Mouse (Mus musculus): ENCODE data around the gene Pak4. TPM values are rescaled to one million over a fixed set of nuclear protein-coding genes. Genes with fewer than 3 reads are reported as not detected.
"Not testable (repeated sequence)": the region's sequence is repeated elsewhere in the genome, so short reads cannot be mapped to it uniquely, and the experiment has no call there.

Pak4 gene
- total RNA-seq, 2 experiments from 2014 or later: 21.6 to 22.1 TPM

DNA sequence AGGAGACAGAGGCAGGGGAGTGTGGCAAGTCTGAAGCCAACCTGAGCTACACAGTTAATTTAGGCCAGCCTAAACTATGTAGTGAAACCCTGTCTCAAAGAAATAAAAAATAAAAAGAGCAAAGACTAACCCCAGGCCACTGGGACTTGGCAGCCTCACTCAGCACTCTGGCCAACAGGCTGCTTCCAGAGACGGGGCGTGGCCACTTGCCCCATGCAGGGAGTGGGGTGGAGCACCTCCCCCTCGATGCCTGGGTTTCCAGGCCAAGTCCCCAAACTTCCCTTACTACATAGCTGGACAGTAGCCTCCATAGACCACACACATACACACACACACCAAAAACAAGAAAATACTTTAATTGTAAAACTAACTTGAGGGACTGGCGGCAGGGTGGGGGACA is 39.5 kb downstream of the Pak4 start:
- peak; percentile 69 for DNase-seq

DNA sequence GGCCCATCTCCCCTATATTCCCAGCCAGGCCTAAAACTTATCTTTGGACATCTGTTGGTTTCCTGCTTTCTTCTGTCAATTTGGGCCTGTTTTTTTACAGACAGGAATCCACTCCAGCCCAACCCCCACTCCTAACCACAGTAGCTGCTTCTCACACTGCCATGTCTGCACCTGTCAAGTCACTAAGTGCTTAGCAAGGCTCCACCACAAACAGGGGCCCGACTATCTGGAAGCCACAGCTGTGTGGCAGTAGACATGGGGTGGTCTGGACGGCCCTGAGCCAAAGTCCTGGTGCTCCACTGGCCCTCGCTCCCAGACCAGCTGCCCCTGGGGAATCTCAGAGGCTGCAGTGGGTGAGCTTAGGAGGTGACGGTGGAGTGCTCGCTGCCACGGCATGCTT is 40.3 kb downstream of the Pak4 start:
- no peak for DNase-seq

DNA sequence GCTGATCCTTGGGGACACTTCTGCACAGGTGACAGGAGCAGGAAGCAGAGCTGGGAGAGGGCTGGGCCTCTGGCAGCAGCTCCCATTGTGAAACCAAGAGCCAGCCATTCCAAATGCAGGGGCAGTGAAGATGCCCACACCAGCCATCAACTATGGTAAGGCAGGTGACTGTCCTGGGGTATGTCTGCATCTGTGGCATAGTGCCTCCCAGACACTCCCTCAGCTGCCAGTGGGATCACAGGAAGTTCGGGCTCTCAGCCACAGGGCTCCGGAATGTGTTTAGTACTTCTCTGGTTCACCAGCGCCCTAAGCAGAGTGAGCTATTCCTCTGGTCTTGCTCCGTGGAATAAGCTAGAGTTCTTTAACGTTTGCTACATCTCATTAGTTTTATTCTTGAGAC is 40.9 kb downstream of the Pak4 start:
- DNase-seq: no peak

DNA sequence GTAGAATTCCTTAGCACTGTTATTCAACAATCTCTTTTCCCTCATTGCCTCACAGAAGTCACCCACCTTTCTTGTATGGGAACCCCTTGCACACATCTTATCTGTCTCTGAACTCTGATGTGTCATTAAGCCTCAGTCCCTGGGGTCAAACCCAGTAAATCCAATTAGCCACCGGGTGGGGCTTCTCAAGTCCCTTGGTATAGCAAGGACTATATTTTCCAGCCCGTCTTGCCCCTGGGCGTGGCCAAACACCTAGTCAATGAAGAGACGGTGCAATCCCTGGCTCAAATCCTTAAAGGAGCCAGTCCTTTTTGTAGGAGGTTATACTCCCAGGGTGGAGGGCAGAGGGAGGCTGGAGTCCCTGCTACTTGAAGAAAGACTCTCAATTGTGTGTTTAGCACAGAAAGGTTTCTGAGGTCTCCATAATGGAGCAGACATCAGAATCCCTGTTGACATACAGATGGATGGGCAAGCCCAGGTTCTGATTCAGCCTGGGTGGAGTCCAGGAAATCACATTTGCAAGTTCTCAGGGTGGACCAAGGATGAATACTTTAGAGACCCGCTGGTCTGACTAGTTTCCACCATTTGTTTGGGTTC is 41.9 kb downstream of the Pak4 start:
- DNase-seq: no peak

DNA sequence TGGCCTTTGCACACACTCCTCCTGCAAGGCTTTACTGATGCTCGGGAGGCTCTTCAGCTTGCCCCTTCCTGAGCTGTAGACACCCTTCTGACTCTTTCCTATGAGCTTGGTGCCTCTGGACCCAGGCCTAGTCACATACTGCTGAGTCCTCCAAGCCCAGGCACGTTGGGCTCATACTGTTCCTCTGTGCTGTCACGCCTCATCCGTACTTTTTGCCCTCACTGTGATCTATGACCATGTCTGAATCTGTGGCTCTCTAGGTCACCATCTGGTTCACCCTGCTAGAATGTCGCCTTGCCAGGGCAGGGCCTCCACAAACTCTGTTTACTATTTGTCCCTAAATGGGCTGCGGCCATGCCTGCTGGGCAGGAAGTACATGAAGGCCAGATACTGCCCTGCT is 44.9 kb downstream of the Pak4 start:
- DNase-seq: no peak

DNA sequence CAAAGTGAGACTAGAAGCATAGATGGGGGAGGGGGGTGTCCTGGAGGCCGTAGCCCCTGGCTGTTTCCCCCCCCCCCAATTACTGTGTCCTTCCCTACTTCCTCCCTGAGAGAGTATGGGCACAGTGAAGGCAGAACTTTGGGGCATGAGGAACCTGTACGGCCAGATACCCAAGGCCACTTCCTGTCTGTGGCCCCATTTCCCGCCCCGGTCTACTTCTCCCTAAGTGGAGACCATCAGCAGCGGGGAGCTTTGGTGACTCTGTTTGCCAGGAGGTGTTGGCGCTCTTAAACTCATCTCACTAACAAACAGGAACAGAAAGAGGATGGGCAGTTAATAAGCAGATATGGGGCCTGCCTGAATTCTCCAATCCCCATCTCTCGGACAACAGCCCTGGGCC is 50.4 kb downstream of the Pak4 start:
- DNase-seq: no peak

DNA sequence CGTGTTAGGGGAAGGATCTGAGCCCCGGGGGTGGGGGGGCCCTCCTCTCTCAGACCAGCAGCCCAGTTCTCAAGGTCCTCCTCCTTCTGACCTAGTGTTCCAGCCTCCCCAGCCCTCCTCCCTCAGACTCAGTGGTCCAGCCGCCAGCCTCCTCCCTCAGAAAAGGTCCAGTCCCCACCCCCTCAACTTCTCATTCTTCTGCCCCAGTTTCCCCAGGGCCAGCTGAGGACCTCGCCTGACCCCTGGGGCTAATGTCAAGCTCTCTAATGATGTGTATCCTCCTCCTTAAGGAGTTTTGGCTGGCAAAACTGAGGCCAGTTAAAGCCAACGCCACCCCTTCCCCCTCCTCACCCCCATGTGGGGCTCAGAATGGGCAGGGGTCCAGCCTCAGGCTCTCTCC is 50.8 kb downstream of the Pak4 start, which contains the start of gene Nccrp1:
Nccrp1 (minus strand) TSS at position 101 of the 400 bp plus-strand sequence.
- DNase-seq: no peak

DNA sequence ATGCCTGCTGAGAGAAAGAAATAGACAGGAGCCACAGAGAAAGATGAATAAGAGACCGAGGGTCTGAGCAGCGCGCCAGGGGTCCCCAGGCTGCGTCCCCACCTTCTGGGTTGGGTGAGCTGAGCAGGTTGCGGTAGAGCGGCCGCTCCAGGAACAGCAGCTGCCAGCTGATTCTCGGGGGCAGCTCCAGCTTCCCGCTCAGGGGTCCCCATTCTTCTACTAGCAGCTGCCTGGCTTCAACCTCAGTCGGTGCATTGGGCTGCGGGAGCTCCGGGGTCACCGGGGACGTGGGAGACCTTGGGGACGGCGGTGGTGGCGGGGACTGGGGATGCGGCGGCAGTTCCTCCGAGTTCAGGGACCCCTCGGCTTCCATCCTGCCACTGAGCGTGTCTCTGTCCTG is 51.3 kb downstream of the Pak4 start:
- DNase-seq: no peak

DNA sequence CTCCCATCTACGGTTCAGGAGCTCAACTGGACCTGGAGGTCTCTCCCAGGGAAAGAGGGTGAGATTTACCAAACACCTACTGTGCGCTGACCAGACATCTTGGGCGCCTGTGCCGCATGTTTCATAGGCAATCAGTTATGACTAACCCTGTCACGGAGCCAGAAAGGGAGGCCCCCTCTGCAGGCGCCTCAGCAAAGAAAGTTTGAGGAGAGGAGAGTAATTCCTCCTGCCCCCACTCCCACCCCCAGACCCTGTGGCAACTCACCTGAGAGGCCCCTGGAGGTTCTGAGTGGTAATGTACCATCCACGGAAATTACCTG is 52.1 kb downstream of the Pak4 start:
- no peak for DNase-seq

DNA sequence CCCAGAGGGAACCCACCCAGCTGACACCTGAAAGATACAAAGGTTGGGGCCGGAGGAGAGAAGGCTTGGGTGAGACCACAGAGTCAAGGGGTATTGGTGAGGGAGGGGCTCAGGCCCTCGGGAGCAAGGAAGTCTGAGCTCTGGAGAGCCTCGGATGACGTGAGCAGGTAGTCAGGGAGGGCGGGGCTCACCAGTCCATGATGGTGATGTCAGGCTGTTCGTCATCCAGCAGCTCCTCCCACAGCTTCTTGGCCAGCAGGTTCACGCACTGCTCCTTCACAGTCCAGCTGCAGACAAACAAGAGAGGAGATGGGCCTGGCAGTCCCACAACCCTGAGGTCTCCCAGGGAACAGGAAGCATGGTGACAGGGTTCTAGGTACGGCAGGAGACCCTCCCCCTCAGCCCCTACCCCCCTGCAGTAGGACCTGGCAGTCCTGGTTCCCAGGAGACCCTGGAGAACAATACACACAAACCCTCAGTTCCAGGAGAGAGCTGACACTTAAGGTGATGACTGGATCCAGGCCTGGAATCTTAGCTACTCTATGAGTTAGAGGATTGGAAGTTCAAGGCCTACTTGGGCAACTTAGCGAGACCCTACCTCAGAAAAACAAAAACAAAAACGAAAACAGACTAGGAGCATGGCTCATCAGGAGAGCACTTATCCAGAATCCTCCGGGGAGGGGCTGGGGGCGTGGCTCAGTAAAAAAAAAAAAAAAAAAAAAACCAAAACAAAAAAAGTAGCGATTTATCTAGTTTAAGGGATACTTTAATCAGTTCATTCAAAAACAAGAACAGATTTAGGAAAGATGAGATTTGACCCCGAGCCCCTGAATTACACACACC is 52.7 kb downstream of the Pak4 start:
- no peak for DNase-seq

DNA sequence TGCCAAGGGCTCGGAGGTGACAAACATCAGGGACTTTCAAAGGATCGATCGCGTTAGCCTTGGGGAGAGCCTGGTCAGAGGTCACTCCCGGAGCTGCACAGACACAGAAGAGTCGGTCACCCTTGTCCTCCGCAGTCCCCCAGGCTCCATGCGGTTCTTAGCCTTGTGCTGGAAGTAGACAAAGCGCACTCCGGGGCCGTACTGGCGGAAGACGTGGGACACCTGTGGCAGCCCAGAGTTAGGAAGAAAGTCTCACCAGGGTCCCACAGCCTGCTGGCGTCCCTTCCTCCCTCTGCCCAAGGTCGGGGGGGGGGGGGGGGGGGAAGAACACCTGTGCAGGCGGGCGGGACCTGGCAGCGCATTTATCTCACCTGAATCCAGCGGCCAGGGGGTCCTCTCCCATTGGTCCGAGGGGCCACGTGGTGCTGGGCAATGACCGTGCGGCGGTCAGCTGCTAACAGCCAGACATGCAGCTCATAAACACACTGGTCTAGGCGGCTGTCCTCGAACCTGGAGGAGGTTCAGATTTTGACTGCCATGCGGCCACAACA is 53.9 kb downstream of the Pak4 start:
- DNase-seq: no peak

DNA sequence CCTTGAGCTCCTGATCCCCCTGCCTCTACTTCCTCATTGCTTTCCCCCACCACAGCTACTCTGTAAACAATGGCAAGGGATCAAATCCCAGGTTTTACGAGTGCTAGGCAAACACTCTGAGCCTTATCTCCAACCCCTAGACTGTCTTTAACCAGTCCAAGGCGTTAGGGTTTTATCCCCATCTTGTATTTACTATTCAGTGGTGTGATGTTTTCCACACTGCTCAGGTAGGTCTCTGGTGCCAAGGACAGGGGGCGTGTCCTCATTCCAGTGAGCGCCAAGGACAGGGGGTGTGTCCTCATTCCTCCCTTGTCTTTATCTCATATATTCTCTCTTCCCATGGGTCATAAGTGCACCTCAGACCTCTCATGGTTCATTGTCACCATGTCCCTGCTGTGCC is 57.5 kb downstream of the Pak4 start, which contains the start of gene Sycn:
Sycn (plus strand) TSS at position 360 of the 400 bp plus-strand sequence.
- DNase-seq: no peak

DNA sequence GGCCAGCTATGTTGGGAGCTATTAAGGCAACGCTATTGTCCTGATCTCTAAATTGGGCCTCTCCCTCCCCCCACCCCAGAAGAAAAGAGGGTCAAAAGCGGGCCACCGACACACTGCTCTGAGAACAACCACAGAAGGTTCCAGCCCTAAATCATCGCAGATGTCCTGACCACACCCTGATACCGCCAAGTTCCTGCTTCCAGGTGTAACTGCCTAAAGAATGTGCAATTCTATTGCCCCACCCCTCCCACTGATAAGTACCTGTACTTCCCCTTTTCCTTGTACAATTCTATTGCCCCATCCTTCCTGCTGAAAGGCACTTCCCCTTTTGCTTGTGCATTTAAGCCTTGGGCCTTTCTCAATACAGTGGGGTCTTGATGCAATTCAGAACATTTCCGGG is 59.1 kb downstream of the Pak4 start:
- DNase-seq: not testable (repeated sequence)

DNA sequence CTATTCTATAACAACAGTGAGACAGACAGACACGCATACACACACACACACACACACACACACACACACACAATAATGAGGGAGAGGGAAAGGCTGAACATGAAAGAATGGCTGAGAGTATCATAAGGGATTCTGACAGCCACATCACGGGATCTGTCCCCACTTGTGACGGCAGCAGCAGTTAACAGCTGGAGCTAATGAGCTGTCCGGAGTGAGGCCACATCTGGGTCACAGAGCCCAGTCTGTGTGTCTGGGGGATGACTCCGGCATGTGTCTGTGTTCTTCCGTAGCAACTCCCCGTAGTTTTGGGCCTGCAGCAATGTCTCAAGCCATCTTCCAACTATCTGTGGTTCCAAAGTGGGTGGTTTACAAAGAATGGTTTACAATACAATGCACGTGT is 66.0 kb downstream of the Pak4 start:
- DNase-seq: no peak

DNA sequence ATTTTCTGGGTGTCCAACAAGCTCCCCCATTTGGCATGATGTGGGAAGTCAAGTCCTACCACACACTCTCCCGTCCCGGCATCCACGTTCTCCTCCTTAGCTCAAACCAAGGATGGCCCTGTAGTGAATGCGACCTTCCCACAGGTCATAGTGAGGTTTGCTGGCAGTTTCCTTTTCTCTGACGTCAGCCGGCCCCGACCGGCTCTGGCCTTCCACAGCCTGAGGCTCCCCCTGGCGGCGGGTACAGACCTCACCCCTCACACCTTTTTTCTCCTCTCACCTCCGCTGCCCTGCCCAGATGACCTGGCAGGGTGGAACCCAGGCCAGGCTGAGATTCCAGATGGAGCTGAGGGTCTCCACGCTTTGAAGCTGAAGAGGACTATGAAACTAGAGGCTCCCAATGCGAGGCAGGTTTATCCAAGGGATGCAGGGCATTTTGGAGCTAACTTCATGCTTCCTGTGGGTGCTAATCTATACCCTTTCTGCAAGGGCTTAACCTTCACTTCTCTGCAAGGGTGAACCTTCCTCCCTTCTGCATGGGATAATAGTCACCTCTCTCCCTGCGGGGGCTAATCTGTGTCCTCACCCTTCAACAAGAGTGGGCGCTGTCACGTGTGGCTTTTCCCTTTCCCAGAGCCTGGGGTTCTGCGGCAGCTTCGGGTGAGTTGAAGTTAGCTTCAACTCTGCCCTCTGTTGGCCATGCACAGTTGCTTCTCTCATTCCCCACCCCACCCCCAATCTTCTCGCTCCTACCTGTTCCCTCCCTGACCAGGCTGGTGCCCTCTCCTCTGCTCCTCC is 69.9 kb downstream of the Pak4 start:
- peak; percentile 89 for DNase-seq

DNA sequence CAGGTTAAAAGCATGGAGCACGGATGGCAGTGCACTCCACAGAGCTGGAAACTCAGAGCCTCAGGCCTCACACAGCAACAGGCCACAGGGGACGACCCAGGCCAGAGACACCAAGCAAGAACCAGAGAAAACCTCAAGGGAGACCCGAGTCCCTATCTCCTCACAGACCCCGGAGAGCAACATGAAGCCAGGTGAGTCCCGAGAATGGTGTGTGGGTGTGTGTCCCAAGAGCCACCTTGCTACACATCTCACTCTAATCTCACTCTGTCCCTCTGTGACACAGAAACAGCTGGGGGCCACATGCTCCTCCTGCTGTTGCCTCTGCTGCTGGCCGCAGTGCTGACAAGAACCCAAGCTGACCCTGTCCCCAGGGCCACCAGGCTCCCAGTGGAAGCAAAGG is 75.4 kb downstream of the Pak4 start, which contains the start of gene Ifnl3:
Ifnl3 (plus strand) TSS at position 301 of the 400 bp plus-strand sequence.
- DNase-seq: not testable (repeated sequence)

DNA sequence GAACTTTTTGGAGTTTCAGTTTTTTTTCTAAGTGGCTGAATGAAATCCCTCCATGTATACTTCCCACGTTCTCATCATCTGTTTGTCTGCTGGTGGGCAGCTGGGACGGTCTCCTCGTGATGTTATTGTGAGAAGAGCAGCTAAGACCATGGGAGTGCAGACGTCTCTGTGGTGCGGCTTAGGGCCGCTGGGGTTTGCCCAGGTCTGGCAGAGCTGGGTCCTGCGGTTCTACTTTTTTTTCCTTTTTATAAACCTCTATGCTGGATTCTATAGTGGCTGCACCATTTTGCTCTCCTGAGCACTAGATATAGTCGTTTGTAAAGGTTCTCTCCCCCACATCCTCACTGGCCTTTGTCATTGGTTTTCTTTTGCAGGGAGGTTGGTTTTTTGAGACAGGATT is 86.5 kb downstream of the Pak4 start:
- no peak for DNase-seq

DNA sequence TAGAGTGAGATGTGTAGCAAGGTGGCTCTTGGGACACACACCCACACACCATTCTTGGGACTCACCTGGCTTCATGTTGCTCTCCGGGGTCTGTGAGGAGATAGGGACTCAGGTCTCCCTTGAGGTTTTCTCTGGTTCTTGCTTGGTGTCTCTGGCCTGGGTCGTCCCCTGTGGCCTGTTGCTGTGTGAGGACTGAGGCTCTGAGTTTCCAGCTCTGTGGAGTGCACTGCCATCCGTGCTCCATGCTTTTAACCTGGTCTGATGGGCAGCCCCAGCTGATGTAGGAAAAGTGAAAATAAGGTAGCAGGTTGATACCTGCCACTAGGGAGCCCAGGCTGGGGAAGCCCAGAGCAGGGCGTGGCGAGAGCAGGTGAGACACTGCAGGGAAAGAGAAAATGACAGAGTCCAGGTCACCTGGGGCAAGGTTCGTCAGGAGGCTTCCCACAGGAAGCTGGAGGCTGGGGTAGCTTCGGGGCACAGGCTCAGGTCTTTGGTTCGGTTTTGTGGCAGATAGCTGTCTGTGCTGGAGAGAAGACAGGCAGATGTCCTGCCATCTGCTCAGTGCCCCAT is 87.5 kb downstream of the Pak4 start, which contains the start of gene Ifnl2:
Ifnl2 (minus strand) TSS at position 51 of the 570 bp plus-strand sequence.
- DNase-seq: not testable (repeated sequence)

DNA sequence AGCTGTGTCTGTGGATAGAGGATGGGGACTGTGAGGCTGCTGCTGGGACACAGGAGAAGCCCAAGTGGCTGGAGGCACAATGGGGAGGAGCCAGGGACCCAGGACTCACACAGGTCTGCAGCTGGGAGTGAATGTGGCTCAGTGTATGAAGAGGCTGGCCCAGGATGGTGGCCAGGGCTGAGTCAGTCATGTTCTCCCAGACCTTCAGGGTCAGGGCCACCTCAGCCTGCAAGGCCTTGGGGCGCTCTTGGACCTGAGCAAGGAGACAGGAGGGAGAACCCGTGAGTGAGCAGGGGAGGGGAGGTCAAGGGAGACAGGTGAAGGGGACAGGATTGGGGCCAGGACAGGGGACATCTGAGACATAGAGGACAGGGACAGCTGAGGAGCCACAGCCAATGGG is 88.9 kb downstream of the Pak4 start:
- not testable (repeated sequence) for DNase-seq

Data from heart, postnatal 4 days (tissue).